Mouse (Mus musculus) forebrain, postnatal 0 days (tissue): ENCODE results near the gene Herc3. TPM values are rescaled to one million over a fixed set of nuclear protein-coding genes. Genes with fewer than 3 reads are reported as not detected.

Experiments used
- ATAC-seq: fragments of 200-750 bp; cut with Nextera tagmentation; 2 replicates; pipeline ENCODE4 v1.8.0; 2017; ENCODE audit warnings: mild to moderate bottlenecking, moderate library complexity
- DNase-seq: peaks from one replicate; pipeline ENCODE4 v3.0.0-alpha.2; 2015
- H3K27ac ChIP-seq: fragments of 300-500 bp; sonication (generic); 2 replicates; pipeline ENCODE4 v1.5.1; 2014; ENCODE audit warnings: low read depth, mild to moderate bottlenecking, antibody characterized with exemption, low read length, moderate library complexity, mixed read lengths
- H3K27me3 ChIP-seq: fragments of 300-500 bp; sonication (generic); 2 replicates; pipeline ENCODE4 v1.6.1; 2014; ENCODE audit warnings: mild to moderate bottlenecking, low read length, mixed read lengths; ENCODE audit not compliant: insufficient read depth
- H3K36me3 ChIP-seq: fragments of 300-500 bp; sonication (generic); 2 replicates; pipeline ENCODE4 v1.6.1; 2014; ENCODE audit warnings: mild to moderate bottlenecking, moderate library complexity; ENCODE audit not compliant: insufficient read depth
- H3K4me1 ChIP-seq: fragments of 300-500 bp; sonication (generic); 2 replicates; pipeline ENCODE4 v1.6.1; 2014; ENCODE audit warnings: antibody characterized with exemption; ENCODE audit not compliant: insufficient read depth
- H3K4me2 ChIP-seq: fragments of 300-500 bp; sonication (generic); 2 replicates; pipeline ENCODE4 v1.6.1; 2014; ENCODE audit warnings: low read depth, mild to moderate bottlenecking, moderate library complexity
- H3K4me3 ChIP-seq: fragments of 300-500 bp; sonication (generic); 2 replicates; pipeline ENCODE4 v1.5.1; 2014; ENCODE audit warnings: low read depth, low read length, mixed read lengths
- H3K9ac ChIP-seq: fragments of 300-500 bp; sonication (generic); 2 replicates; pipeline ENCODE4 v1.6.1; 2014; ENCODE audit warnings: mild to moderate bottlenecking
- H3K9me3 ChIP-seq: fragments of 300-500 bp; sonication (generic); 2 replicates; pipeline ENCODE4 v1.6.1; 2016; ENCODE audit warnings: low read length
- CTCF ChIP-seq: sonication (generic); IDR thresholded peaks from 2 replicates; pipeline ENCODE4 v1.5.1; 2016; ENCODE audit warnings: antibody characterized with exemption, control low read depth, low read depth
- WGBS: fragments of 180-500 bp; shearing (Covaris S2); extraction: QIAGEN DNeasy Blood & Tissue Kit; methylation state at CpG from one replicate; pipeline ENCODE4 v1.1.7; 2014; 5-methylcytosine and 5-hydroxymethylcytosine counted together
- polyA plus RNA-seq: library from polyadenylated mRNA; unstranded; fragments of >200 nt; fragmentation: Nextera tagmentation; extraction: Ambion mirVana; gene quantifications from 2 replicates; pipeline ENCODE4 v1.2.1, GENCODE M21; 2015
- total RNA-seq: library from RNA; depleted of rRNA; stranded (reverse); fragments of >200 nt; gene quantifications from 2 replicates; pipeline ENCODE4 v1.2.3, GENCODE M21; 2014

The Herc3 gene
- total and polyA plus RNA-seq, 2 experiments from 2014 or later, result 24.2 to 69.6 TPM

GRCm38 (mm10) chr6:58942276-58942675 is 111.0 kb downstream of the Herc3 start:
- Histone ChIP-seq H3K36me3 (peaks cover 5% of the 10 kb centered on the region; the same call in 1 of the 2 replicates), H3K27me3 (no peaks in the 10 kb centered on the region), H3K4me1 (no peaks in the 10 kb centered on the region), H3K4me2 (no peak overlapping the region), H3K9ac (no peak overlapping the region), H3K27ac (no peak overlapping the region), H3K9me3 (no peaks in the 10 kb centered on the region), H3K4me3 (no peak overlapping the region)
- no peak for DNase-seq
- 66% methylated on average over 2 of the region's 2 CpGs for WGBS
- no peak; the same call in 1 of the 2 replicates for ATAC-seq
- no peak for TF ChIP-seq CTCF

- Histone ChIP-seq H3K9me3 (no peaks in the 10 kb centered on the region), H3K27me3 (no peaks in the 10 kb centered on the region), H3K36me3 (peaks cover 5% of the 10 kb centered on the region; the same call in 1 of the 2 replicates), H3K27ac (no peak overlapping the region), H3K4me3 (no peak overlapping the region), H3K9ac (no peak overlapping the region), H3K4me2 (no peak overlapping the region), H3K4me1 (no peaks in the 10 kb centered on the region)
- 93% methylated on average over 3 of the region's 3 CpGs for WGBS
- TF ChIP-seq CTCF, result no peak
- DNase-seq, result no peak
- ATAC-seq, result no peak
Observed at GRCm38 (mm10) chr6:58943958-58944357, 112.7 kb downstream of the Herc3 start.

GRCm38 (mm10) chr6:58946246-58946645 is 115.0 kb downstream of the Herc3 start:
- no peak overlapping the region for H3K4me2 ChIP-seq
- no peaks in the 10 kb centered on the region for H3K27me3 ChIP-seq
- DNase-seq (no peak), ATAC-seq (no peak)
- no peaks in the 10 kb centered on the region for H3K4me1 ChIP-seq
- 68% methylated on average over 2 of the region's 2 CpGs for WGBS
- no peak overlapping the region for H3K27ac ChIP-seq
- H3K9me3 ChIP-seq, result no peaks in the 10 kb centered on the region
- H3K4me3 ChIP-seq, result no peak overlapping the region
- no peak overlapping the region for H3K9ac ChIP-seq
- peaks cover 5% of the 10 kb centered on the region; the same call in 1 of the 2 replicates for H3K36me3 ChIP-seq
- TF ChIP-seq CTCF, result no peak

- Histone ChIP-seq H3K27ac (no peak overlapping the region), H3K9me3 (no peaks in the 10 kb centered on the region), H3K4me3 (no peak overlapping the region), H3K36me3 (peaks cover 5% of the 10 kb centered on the region; the same call in 1 of the 2 replicates), H3K9ac (no peak overlapping the region), H3K4me2 (no peak overlapping the region), H3K27me3 (no peaks in the 10 kb centered on the region), H3K4me1 (no peaks in the 10 kb centered on the region)
- WGBS, result 47% methylated on average over 4 of the region's 4 CpGs
- TF ChIP-seq CTCF, result no peak
- DNase-seq (peak; percentile 46), ATAC-seq (peak; percentile 75; the same call in 1 of the 2 replicates)
Observed at GRCm38 (mm10) chr6:58946840-58947239, 115.6 kb downstream of the Herc3 start.

GRCm38 (mm10) chr6:58950410-58950809 is 119.1 kb downstream of the Herc3 start:
- no peak overlapping the region for H3K9ac ChIP-seq
- 95% methylated on average over 1 of the region's 1 CpGs for WGBS

GRCm38 (mm10) chr6:58951128-58951992 is 120.1 kb downstream of the Herc3 start:
- WGBS, result 75% methylated on average over 2 of the region's 2 CpGs
- ATAC-seq, result no peak
- no peak for TF ChIP-seq CTCF
- no peak overlapping the region for H3K9ac ChIP-seq
- no peaks in the 10 kb centered on the region for H3K27me3 ChIP-seq
- H3K4me2 ChIP-seq, result no peak overlapping the region
- H3K36me3 ChIP-seq, result peaks cover 15% of the 10 kb centered on the region
- H3K4me1 ChIP-seq, result no peaks in the 10 kb centered on the region
- H3K4me3 ChIP-seq, result no peak overlapping the region
- H3K27ac ChIP-seq, result no peak overlapping the region
- no peak for DNase-seq
- H3K9me3 ChIP-seq, result no peaks in the 10 kb centered on the region

More at GRCm38 (mm10) chr6:58950410-58950809, 119.1 kb downstream of the Herc3 start:
- Histone ChIP-seq H3K27me3 (no peaks in the 10 kb centered on the region), H3K4me2 (no peak overlapping the region), H3K4me3 (no peak overlapping the region), H3K27ac (no peak overlapping the region), H3K4me1 (no peaks in the 10 kb centered on the region), H3K36me3 (peaks cover 14% of the 10 kb centered on the region; the same call in 1 of the 2 replicates), H3K9me3 (no peaks in the 10 kb centered on the region)
- no peak for ATAC-seq
- TF ChIP-seq CTCF, result no peak
- DNase-seq, result no peak

- Histone ChIP-seq H3K9me3 (no peaks in the 10 kb centered on the region), H3K36me3 (peaks cover 6% of the 10 kb centered on the region; the same call in 1 of the 2 replicates), H3K27me3 (no peaks in the 10 kb centered on the region), H3K4me3 (no peak overlapping the region), H3K9ac (no peak overlapping the region), H3K4me1 (no peaks in the 10 kb centered on the region), H3K4me2 (no peak overlapping the region), H3K27ac (no peak overlapping the region)
- ATAC-seq (no peak), DNase-seq (no peak)
- no peak for TF ChIP-seq CTCF
- 90% methylated on average over 2 of the region's 2 CpGs for WGBS
Observed at GRCm38 (mm10) chr6:58960523-58960922, 129.3 kb downstream of the Herc3 start.
